Mouse (Mus musculus): ENCODE data around the gene Smarca2. TPM values are rescaled to one million over a fixed set of nuclear protein-coding genes. Genes with fewer than 3 reads are reported as not detected.

Smarca2 gene
- polyA plus RNA-seq, 2 experiments, result 3.3 to 5.3 TPM

- 72% methylated on average over 8 of the region's 8 CpGs for WGBS (ENCODE audit: insufficient replicate concordance)
- no peak for DNase-seq (ENCODE audit: low read depth in 3 of 3, low spot score in 3 of 3)
- Histone ChIP-seq H3K4me1 (replicated peaks; ENCODE audit: control insufficient read depth in 2 of 2, insufficient read depth in 2 of 2, low read length in 1 of 2) (peaks cover 0 to 11% of the 10 kb centered on the region in 2 experiments; a peak in 2 of 4 replicates), H3K4me3 (ENCODE audit: insufficient read depth in 1 of 2, low read depth in 2 of 2, low read length in 2 of 2) (no peak overlapping the region), H3K4me2 (ENCODE audit: low read depth) (no peak overlapping the region), H3K9me3 (ENCODE audit: control insufficient read depth, low read length) (no peaks in the 10 kb centered on the region), H3K27me3 (ENCODE audit: control insufficient read depth, insufficient read depth, low read length) (no peaks in the 10 kb centered on the region), H3K9ac (replicated peaks) (no peak overlapping the region), H3K27ac (no peak overlapping the region), H3K36me3 (replicated peaks; ENCODE audit: control insufficient read depth, insufficient read depth, low read depth) (no peaks in the 10 kb centered on the region)
- TF ChIP-seq EP300 (IDR thresholded peaks at IDR 0.05; ENCODE audit: low read depth), result no peak
- ATAC-seq (ENCODE audit: insufficient read depth), result no peak
These were observed 153.3 kb downstream of the Smarca2 start for GRCm38 (mm10) chr19:26758156-26758555.

- no peak overlapping the region for H3K4me3 ChIP-seq (ENCODE audit: insufficient read depth in 1 of 2, low read depth in 2 of 2, low read length in 2 of 2)
- ATAC-seq (ENCODE audit: insufficient read depth) (no peak), DNase-seq (ENCODE audit: low read depth in 3 of 3, low spot score in 3 of 3) (no peak)
- H3K36me3 ChIP-seq (replicated peaks; ENCODE audit: control insufficient read depth, insufficient read depth, low read depth), result no peaks in the 10 kb centered on the region
- no peaks in the 10 kb centered on the region for H3K27me3 ChIP-seq (ENCODE audit: control insufficient read depth, insufficient read depth, low read length)
- H3K4me1 ChIP-seq (replicated peaks; ENCODE audit: control insufficient read depth in 2 of 2, insufficient read depth in 2 of 2, low read length in 1 of 2), result peaks cover 0 to 11% of the 10 kb centered on the region in 2 experiments; a peak in 2 of 4 replicates
- H3K9ac ChIP-seq (replicated peaks), result no peak overlapping the region
- TF ChIP-seq EP300 (IDR thresholded peaks at IDR 0.05; ENCODE audit: low read depth) (no peak), CTCF (IDR thresholded peaks at IDR 0.05; ENCODE audit: low read depth) (no peak)
- 43% methylated on average over 7 of the region's 7 CpGs for WGBS (ENCODE audit: insufficient replicate concordance)
- no peak overlapping the region for H3K27ac ChIP-seq
- no peak overlapping the region for H3K4me2 ChIP-seq (ENCODE audit: low read depth)
- no peaks in the 10 kb centered on the region for H3K9me3 ChIP-seq (ENCODE audit: control insufficient read depth, low read length)
These were observed 153.8 kb downstream of the Smarca2 start for GRCm38 (mm10) chr19:26758620-26759019.

DNA sequence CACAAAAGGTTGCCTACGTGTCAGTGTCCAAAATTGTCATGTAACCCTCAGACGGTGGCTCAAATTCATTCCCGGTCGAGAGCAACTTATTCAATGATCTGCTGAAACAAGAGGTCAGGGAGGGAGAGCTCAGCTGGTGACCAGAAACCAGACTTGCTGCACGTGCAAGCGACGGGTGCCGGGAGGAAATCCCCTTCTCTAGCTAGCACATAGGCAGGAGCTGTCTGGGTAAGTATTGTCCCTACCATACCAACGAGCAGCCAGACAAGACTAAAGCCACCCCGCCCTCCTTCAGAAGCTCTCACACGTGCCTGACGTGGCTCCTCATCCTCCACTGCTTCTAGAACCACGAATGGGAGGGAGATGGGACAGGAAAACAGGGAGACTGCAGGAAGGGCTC is 154.4 kb downstream of the Smarca2 start:
- H3K27me3 ChIP-seq (ENCODE audit: control insufficient read depth, insufficient read depth, low read length), result no peaks in the 10 kb centered on the region
- H3K4me1 ChIP-seq (replicated peaks; ENCODE audit: control insufficient read depth in 2 of 2, insufficient read depth in 2 of 2, low read length in 1 of 2), result peaks cover 0 to 8% of the 10 kb centered on the region in 2 experiments; a peak in 1 of 4 replicates
- 62% methylated on average over 13 of the region's 13 CpGs for WGBS (ENCODE audit: insufficient replicate concordance)
- H3K4me2 ChIP-seq (ENCODE audit: low read depth), result no peak overlapping the region
- ATAC-seq (ENCODE audit: insufficient read depth) (no peak), DNase-seq (ENCODE audit: low read depth in 3 of 3, low spot score in 3 of 3) (no peak)
- TF ChIP-seq CTCF (IDR thresholded peaks at IDR 0.05; ENCODE audit: low read depth) (no peak), EP300 (IDR thresholded peaks at IDR 0.05; ENCODE audit: low read depth) (no peak)
- no peak overlapping the region for H3K9ac ChIP-seq (replicated peaks)
- no peaks in the 10 kb centered on the region for H3K36me3 ChIP-seq (replicated peaks; ENCODE audit: control insufficient read depth, insufficient read depth, low read depth)
- H3K9me3 ChIP-seq (ENCODE audit: control insufficient read depth, low read length), result no peaks in the 10 kb centered on the region
- no peak overlapping the region for H3K27ac ChIP-seq
- no peak overlapping the region for H3K4me3 ChIP-seq (ENCODE audit: insufficient read depth in 1 of 2, low read depth in 2 of 2, low read length in 2 of 2)

GRCm38 (mm10) chr19:26761257-26761656 is 156.4 kb downstream of the Smarca2 start:
- Histone ChIP-seq H3K27ac (no peak overlapping the region), H3K36me3 (replicated peaks; ENCODE audit: control insufficient read depth, insufficient read depth, low read depth) (no peaks in the 10 kb centered on the region), H3K4me2 (ENCODE audit: low read depth) (no peak overlapping the region), H3K9me3 (ENCODE audit: control insufficient read depth, low read length) (no peaks in the 10 kb centered on the region), H3K4me1 (replicated peaks; ENCODE audit: control insufficient read depth in 2 of 2, insufficient read depth in 2 of 2, low read length in 1 of 2) (peaks cover 0 to 2% of the 10 kb centered on the region in 2 experiments; a peak in 1 of 4 replicates), H3K4me3 (ENCODE audit: insufficient read depth in 1 of 2, low read depth in 2 of 2, low read length in 2 of 2) (no peak overlapping the region), H3K27me3 (ENCODE audit: control insufficient read depth, insufficient read depth, low read length) (no peaks in the 10 kb centered on the region), H3K9ac (replicated peaks) (no peak overlapping the region)
- DNase-seq (ENCODE audit: low read depth in 3 of 3, low spot score in 3 of 3) (no peak), ATAC-seq (ENCODE audit: insufficient read depth) (no peak)
- TF ChIP-seq EP300 (IDR thresholded peaks at IDR 0.05; ENCODE audit: low read depth), result no peak
- TF ChIP-seq CTCF (IDR thresholded peaks at IDR 0.05; ENCODE audit: low read depth), result no peak

GRCm38 (mm10) chr19:26765483-26765882 is 160.6 kb downstream of the Smarca2 start:
- Histone ChIP-seq H3K36me3 (replicated peaks; ENCODE audit: control insufficient read depth, insufficient read depth, low read depth) (no peaks in the 10 kb centered on the region), H3K27ac (no peak overlapping the region), H3K4me2 (ENCODE audit: low read depth) (no peak overlapping the region), H3K4me1 (replicated peaks; ENCODE audit: control insufficient read depth in 2 of 2, insufficient read depth in 2 of 2, low read length in 1 of 2) (no peaks in the 10 kb centered on the region), H3K27me3 (ENCODE audit: control insufficient read depth, insufficient read depth, low read length) (no peaks in the 10 kb centered on the region), H3K9me3 (ENCODE audit: control insufficient read depth, low read length) (no peaks in the 10 kb centered on the region), H3K4me3 (ENCODE audit: insufficient read depth in 1 of 2, low read depth in 2 of 2, low read length in 2 of 2) (no peak overlapping the region), H3K9ac (replicated peaks) (no peak overlapping the region)
- 60% methylated on average over 7 of the region's 7 CpGs for WGBS (ENCODE audit: insufficient replicate concordance)
- TF ChIP-seq CTCF (IDR thresholded peaks at IDR 0.05; ENCODE audit: low read depth), result no peak
- no peak for TF ChIP-seq EP300 (IDR thresholded peaks at IDR 0.05; ENCODE audit: low read depth)
- DNase-seq (ENCODE audit: low read depth in 3 of 3, low spot score in 3 of 3), result no peak
- ATAC-seq (ENCODE audit: insufficient read depth), result no peak

Data from liver, embryonic 14.5 days (tissue).